Mouse (Mus musculus): ENCODE measurements around the gene Frmd8. TPM values are rescaled to one million over a fixed set of nuclear protein-coding genes. Genes with fewer than 3 reads are reported as not detected.
A peak's percentile ranks its signal among the peaks of the same experiment; 100 is the strongest.

Frmd8 gene
- total and polyA plus RNA-seq, 2 experiments = 5.2 to 14.2 TPM

GRCm38 (mm10) chr19:5874391-5874968 is 594 bp downstream of the Frmd8 start:
- peak overlapping the region; percentile 39 for H3K27ac ChIP-seq (replicated peaks; ENCODE audit: insufficient read depth, low read depth, low read length)
- H3K4me1 ChIP-seq (ENCODE audit: control insufficient read depth, insufficient read depth, low read length) = peaks cover 36% of the 10 kb centered on the region
- no peaks in the 10 kb centered on the region for H3K36me3 ChIP-seq (ENCODE audit: control insufficient read depth, insufficient read depth, low read length)
- peak overlapping the region; percentile 67 for H3K4me3 ChIP-seq (ENCODE audit: insufficient read depth, low read depth, low read length)
- H3K27me3 ChIP-seq (ENCODE audit: control insufficient read depth, insufficient read depth, low read length) = no peaks in the 10 kb centered on the region
- no peak for DNase-seq (ENCODE audit: extremely low read depth, low read depth, low spot score)
- TF ChIP-seq CTCF (IDR thresholded peaks at IDR 0.05; ENCODE audit: low read depth, low read length) (no peak), POLR2A (IDR thresholded peaks at IDR 0.05; ENCODE audit: extremely low read depth, insufficient read depth, low read length) (no peak)
- H3K9ac ChIP-seq (ENCODE audit: low read depth, low read length) = peak overlapping the region; percentile 74
- peaks cover 5% of the 10 kb centered on the region; the same call in 1 of the 2 replicates for H3K79me2 ChIP-seq (ENCODE audit: control insufficient read depth, insufficient read depth, low read length)
- WGBS = 13% methylated on average over 13 of the region's 13 CpGs

GRCm38 (mm10) chr19:5872931-5873556 is 2.0 kb downstream of the Frmd8 start:
- peak overlapping the region; percentile 74 for H3K27ac ChIP-seq (replicated peaks; ENCODE audit: insufficient read depth, low read depth, low read length)

GRCm38 (mm10) chr19:5872528-5872927 is 2.5 kb downstream of the Frmd8 start:
- Histone ChIP-seq H3K27me3 (ENCODE audit: control insufficient read depth, insufficient read depth, low read length) (no peaks in the 10 kb centered on the region), H3K27ac (replicated peaks; ENCODE audit: insufficient read depth, low read depth, low read length) (peak overlapping the region; percentile 27; the same call in 1 of the 2 replicates), H3K4me3 (ENCODE audit: insufficient read depth, low read depth, low read length) (no peak overlapping the region), H3K36me3 (ENCODE audit: control insufficient read depth, insufficient read depth, low read length) (peaks cover 7% of the 10 kb centered on the region; the same call in 1 of the 2 replicates), H3K9ac (ENCODE audit: low read depth, low read length) (peak overlapping the region; percentile 5; the same call in 1 of the 2 replicates), H3K79me2 (ENCODE audit: control insufficient read depth, insufficient read depth, low read length) (no peaks in the 10 kb centered on the region), H3K4me1 (ENCODE audit: control insufficient read depth, insufficient read depth, low read length) (peaks cover 28% of the 10 kb centered on the region)
- no peak for DNase-seq (ENCODE audit: extremely low read depth, low read depth, low spot score)
- TF ChIP-seq CTCF (IDR thresholded peaks at IDR 0.05; ENCODE audit: low read depth, low read length) (no peak), POLR2A (IDR thresholded peaks at IDR 0.05; ENCODE audit: extremely low read depth, insufficient read depth, low read length) (no peak)
- 59% methylated on average over 4 of the region's 4 CpGs for WGBS

More at GRCm38 (mm10) chr19:5872931-5873556, 2.0 kb downstream of the Frmd8 start:
- Histone ChIP-seq H3K36me3 (ENCODE audit: control insufficient read depth, insufficient read depth, low read length) (peaks cover 7% of the 10 kb centered on the region; the same call in 1 of the 2 replicates), H3K4me3 (ENCODE audit: insufficient read depth, low read depth, low read length) (peak overlapping the region; percentile 31; the same call in 1 of the 2 replicates), H3K9ac (ENCODE audit: low read depth, low read length) (peak overlapping the region; percentile 65), H3K4me1 (ENCODE audit: control insufficient read depth, insufficient read depth, low read length) (peaks cover 32% of the 10 kb centered on the region), H3K27me3 (ENCODE audit: control insufficient read depth, insufficient read depth, low read length) (no peaks in the 10 kb centered on the region), H3K79me2 (ENCODE audit: control insufficient read depth, insufficient read depth, low read length) (no peaks in the 10 kb centered on the region)
- TF ChIP-seq CTCF (IDR thresholded peaks at IDR 0.05; ENCODE audit: low read depth, low read length) = no peak
- TF ChIP-seq POLR2A (IDR thresholded peaks at IDR 0.05; ENCODE audit: extremely low read depth, insufficient read depth, low read length) = 0 out of 2 replicates have a peak, but pooled peaks have one; percentile 17
- DNase-seq (ENCODE audit: extremely low read depth, low read depth, low spot score) = peak; percentile 92
- 17% methylated on average over 19 of the region's 19 CpGs for WGBS

- H3K36me3 ChIP-seq (ENCODE audit: control insufficient read depth, insufficient read depth, low read length) = peaks cover 7% of the 10 kb centered on the region; the same call in 1 of the 2 replicates
- no peaks in the 10 kb centered on the region for H3K27me3 ChIP-seq (ENCODE audit: control insufficient read depth, insufficient read depth, low read length)
- no peaks in the 10 kb centered on the region for H3K79me2 ChIP-seq (ENCODE audit: control insufficient read depth, insufficient read depth, low read length)
- no peak for TF ChIP-seq POLR2A (IDR thresholded peaks at IDR 0.05; ENCODE audit: extremely low read depth, insufficient read depth, low read length)
- H3K4me1 ChIP-seq (ENCODE audit: control insufficient read depth, insufficient read depth, low read length) = peaks cover 25% of the 10 kb centered on the region
- no peak for DNase-seq (ENCODE audit: extremely low read depth, low read depth, low spot score)
- 0 out of 2 replicates have a peak overlapping the region, but pooled peaks have one; percentile 27 for H3K27ac ChIP-seq (replicated peaks; ENCODE audit: insufficient read depth, low read depth, low read length)
- no peak overlapping the region; the same call in 1 of the 2 replicates for H3K9ac ChIP-seq (ENCODE audit: low read depth, low read length)
- WGBS = 70% methylated on average over 6 of the region's 6 CpGs
- no peak overlapping the region for H3K4me3 ChIP-seq (ENCODE audit: insufficient read depth, low read depth, low read length)
Observed at GRCm38 (mm10) chr19:5871683-5872082, 3.4 kb downstream of the Frmd8 start.

GRCm38 (mm10) chr19:5871273-5871672 is 3.8 kb downstream of the Frmd8 start:
- no peaks in the 10 kb centered on the region for H3K79me2 ChIP-seq (ENCODE audit: control insufficient read depth, insufficient read depth, low read length)
- H3K4me1 ChIP-seq (ENCODE audit: control insufficient read depth, insufficient read depth, low read length) = peaks cover 25% of the 10 kb centered on the region
- peaks cover 7% of the 10 kb centered on the region; the same call in 1 of the 2 replicates for H3K36me3 ChIP-seq (ENCODE audit: control insufficient read depth, insufficient read depth, low read length)
- peak overlapping the region; percentile 9; the same call in 1 of the 2 replicates for H3K9ac ChIP-seq (ENCODE audit: low read depth, low read length)
- TF ChIP-seq CTCF (IDR thresholded peaks at IDR 0.05; ENCODE audit: low read depth, low read length) = no peak
- TF ChIP-seq POLR2A (IDR thresholded peaks at IDR 0.05; ENCODE audit: extremely low read depth, insufficient read depth, low read length) = no peak
- no peak for DNase-seq (ENCODE audit: extremely low read depth, low read depth, low spot score)
- 61% methylated on average over 7 of the region's 7 CpGs for WGBS
- H3K27me3 ChIP-seq (ENCODE audit: control insufficient read depth, insufficient read depth, low read length) = no peaks in the 10 kb centered on the region
- peak overlapping the region; percentile 12; the same call in 1 of the 2 replicates for H3K27ac ChIP-seq (replicated peaks; ENCODE audit: insufficient read depth, low read depth, low read length)
- no peak overlapping the region for H3K4me3 ChIP-seq (ENCODE audit: insufficient read depth, low read depth, low read length)

Measured in liver, adult 2 months (tissue).